Mouse (Mus musculus): ENCODE results near the gene Pigo. TPM values are rescaled to one million over a fixed set of nuclear protein-coding genes. Genes with fewer than 3 reads are reported as not detected.
"Not testable (repeated sequence)": the region's sequence is repeated elsewhere in the genome, so short reads cannot be mapped to it uniquely, and the experiment has no call there.

The Pigo gene
- total and polyA plus RNA-seq, 2 experiments from 2014 or later, result 22.1 to 27.7 TPM

DNA sequence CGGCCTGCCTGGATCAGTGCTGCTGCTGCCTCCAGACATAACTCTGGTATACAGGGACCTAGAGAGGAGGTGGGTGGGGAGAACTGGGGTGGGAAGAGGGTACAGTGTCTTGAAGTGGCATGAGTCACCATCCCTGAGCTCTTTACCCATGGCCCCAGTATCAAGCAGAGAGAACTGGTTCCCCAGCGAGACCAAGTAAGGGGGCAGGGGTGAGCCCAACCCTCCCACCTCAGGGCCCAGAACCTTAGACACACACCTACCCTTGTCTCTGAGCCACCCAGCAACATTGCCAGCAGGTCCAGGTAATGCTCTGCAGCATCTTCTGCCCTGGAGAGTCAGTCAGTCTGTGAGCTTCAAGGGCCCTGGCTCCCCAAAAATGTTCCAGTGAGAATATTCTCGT is 20.7 kb downstream of the Pigo start:
- Histone ChIP-seq H3K4me3 (ENCODE audit: low read length) (no peak overlapping the region), H3K27ac (no peak overlapping the region), H3K4me1 (ENCODE audit: insufficient read depth, low read length) (no peaks in the 10 kb centered on the region), H3K36me3 (ENCODE audit: insufficient read depth, low read length) (no peaks in the 10 kb centered on the region), H3K9ac (replicated peaks; ENCODE audit: low read length) (no peak overlapping the region), H3K27me3 (ENCODE audit: insufficient read depth, low read length) (no peaks in the 10 kb centered on the region), H3K9me3 (ENCODE audit: low read length) (no peaks in the 10 kb centered on the region), H3K4me2 (ENCODE audit: low read depth, low read length) (no peak overlapping the region)
- ATAC-seq (no peak), DNase-seq (ENCODE audit: low spot score) (no peak)
- WGBS, result 96% methylated on average over 3 of the region's 3 CpGs
- TF ChIP-seq CTCF (IDR thresholded peaks at IDR 0.05; ENCODE audit: low read depth), result no peak

DNA sequence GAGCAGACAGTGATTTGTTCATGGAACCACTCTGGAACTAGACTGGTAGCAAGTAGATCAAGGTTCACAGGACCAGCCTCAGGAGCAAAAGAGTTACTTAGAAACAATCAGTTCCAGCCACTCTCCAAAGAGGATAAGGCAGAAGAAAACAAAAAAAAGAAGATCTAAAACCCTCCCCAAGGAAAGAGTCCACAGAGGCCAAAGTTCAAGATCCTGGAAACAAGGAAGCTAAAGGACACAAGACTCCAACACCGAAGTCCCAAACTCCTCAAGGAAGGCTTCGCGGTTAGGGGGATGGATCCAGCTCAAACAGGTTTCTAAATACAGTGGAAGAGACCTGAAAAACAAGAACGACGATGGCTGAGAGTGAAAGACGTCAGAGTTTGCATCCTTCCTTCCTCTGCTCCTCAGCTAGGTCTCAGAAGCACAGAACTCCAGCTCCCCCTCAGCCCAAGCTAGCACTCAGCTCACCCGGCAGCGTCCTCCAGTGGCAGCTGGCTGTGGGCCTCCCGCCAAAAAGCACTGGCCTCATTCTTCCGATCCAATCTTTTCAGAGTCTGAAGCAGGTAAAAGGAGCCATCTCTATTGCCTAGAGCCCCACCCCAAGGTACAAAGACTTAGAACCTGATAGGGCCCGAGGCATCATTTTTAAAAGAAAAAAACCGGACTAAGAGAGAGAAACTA is 22.7 kb downstream of the Pigo start:
- Histone ChIP-seq H3K27me3 (ENCODE audit: insufficient read depth, low read length) (no peaks in the 10 kb centered on the region), H3K4me3 (ENCODE audit: low read length) (no peak overlapping the region), H3K4me2 (ENCODE audit: low read depth, low read length) (no peak overlapping the region), H3K9ac (replicated peaks; ENCODE audit: low read length) (no peak overlapping the region), H3K27ac (no peak overlapping the region), H3K36me3 (ENCODE audit: insufficient read depth, low read length) (no peaks in the 10 kb centered on the region), H3K4me1 (ENCODE audit: insufficient read depth, low read length) (peaks cover 11% of the 10 kb centered on the region), H3K9me3 (ENCODE audit: low read length) (no peaks in the 10 kb centered on the region)
- no peak for DNase-seq (ENCODE audit: low spot score)
- TF ChIP-seq CTCF (IDR thresholded peaks at IDR 0.05; ENCODE audit: low read depth), result no peak
- no peak for ATAC-seq
- 76% methylated on average over 12 of the region's 12 CpGs for WGBS

GRCm38 (mm10) chr4:43001272-43001671 is 24.3 kb downstream of the Pigo start:
- H3K36me3 ChIP-seq (ENCODE audit: insufficient read depth, low read length), result no peaks in the 10 kb centered on the region
- ATAC-seq, result no peak
- 90% methylated on average over 2 of the region's 2 CpGs for WGBS
- no peaks in the 10 kb centered on the region for H3K9me3 ChIP-seq (ENCODE audit: low read length)
- H3K4me1 ChIP-seq (ENCODE audit: insufficient read depth, low read length), result peaks cover 16% of the 10 kb centered on the region
- no peak overlapping the region for H3K4me2 ChIP-seq (ENCODE audit: low read depth, low read length)
- TF ChIP-seq CTCF (IDR thresholded peaks at IDR 0.05; ENCODE audit: low read depth), result no peak
- H3K4me3 ChIP-seq (ENCODE audit: low read length), result no peak overlapping the region
- H3K27ac ChIP-seq, result peak overlapping the region; percentile 73
- H3K9ac ChIP-seq (replicated peaks; ENCODE audit: low read length), result no peak overlapping the region
- H3K27me3 ChIP-seq (ENCODE audit: insufficient read depth, low read length), result no peaks in the 10 kb centered on the region
- no peak for DNase-seq (ENCODE audit: low spot score)

DNA sequence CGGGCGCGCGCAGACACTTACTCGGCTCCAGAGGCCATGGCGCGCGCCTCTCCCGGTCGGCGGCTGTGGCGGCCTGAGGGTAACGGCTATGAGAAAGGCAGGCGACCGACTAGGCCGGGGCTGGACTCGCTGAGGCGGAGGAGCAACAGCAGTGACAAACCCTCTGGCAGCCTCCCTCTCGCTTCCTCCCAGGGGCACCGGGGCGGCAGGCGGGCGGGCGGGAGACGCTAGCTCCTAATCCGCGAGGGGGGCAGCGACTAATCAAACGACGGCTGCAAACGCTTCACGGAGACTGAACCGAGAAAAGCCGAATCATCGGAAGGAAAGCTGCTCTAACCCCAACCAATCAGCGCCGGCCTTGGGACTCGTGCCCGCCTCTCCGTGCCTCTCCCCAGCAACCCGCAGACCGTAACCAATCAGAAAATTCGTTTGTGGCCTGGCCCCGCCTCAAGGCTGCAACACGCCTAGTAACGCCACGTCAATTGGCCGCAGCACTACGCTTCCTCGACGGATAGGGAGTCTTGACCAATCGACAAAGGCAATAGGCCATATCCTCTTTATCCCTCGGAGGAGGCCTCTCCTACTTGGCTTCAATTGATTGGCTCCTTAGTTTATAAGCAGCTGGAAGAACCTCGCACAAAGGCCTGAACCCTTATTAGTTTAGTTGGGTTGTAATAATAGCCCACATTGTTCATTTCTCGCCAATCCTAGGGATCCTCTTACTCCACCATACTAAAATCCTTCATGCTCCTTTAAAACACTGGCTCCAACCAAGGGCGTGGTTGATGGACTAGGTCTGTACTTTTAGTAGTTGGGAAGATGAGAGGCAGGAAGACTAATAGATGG is 25.3 kb downstream of the Pigo start, which contains the start of gene Vcp:
Gene Vcp (minus strand): TSS at position 367 of the 846 bp plus-strand sequence.
- Histone ChIP-seq H3K9ac (replicated peaks; ENCODE audit: low read length) (peak within 1 kb of the TSS; percentile 97), H3K4me2 (ENCODE audit: low read depth, low read length) (peak within 1 kb of the TSS; percentile 93), H3K27ac (peak within 1 kb of the TSS; percentile 99), H3K4me3 (ENCODE audit: low read length) (peak within 1 kb of the TSS; percentile 96), H3K4me1 (ENCODE audit: insufficient read depth, low read length) (peaks cover 16% of the 10 kb centered on the region)
- DNase-seq (ENCODE audit: low spot score) (peak; percentile 99), ATAC-seq (peak; percentile 99)
- 1% methylated on average over 46 of the region's 56 CpGs for WGBS
- not testable (repeated sequence) for H3K9me3 ChIP-seq (ENCODE audit: low read length); H3K36me3 ChIP-seq (ENCODE audit: insufficient read depth, low read length); H3K27me3 ChIP-seq (ENCODE audit: insufficient read depth, low read length)

DNA sequence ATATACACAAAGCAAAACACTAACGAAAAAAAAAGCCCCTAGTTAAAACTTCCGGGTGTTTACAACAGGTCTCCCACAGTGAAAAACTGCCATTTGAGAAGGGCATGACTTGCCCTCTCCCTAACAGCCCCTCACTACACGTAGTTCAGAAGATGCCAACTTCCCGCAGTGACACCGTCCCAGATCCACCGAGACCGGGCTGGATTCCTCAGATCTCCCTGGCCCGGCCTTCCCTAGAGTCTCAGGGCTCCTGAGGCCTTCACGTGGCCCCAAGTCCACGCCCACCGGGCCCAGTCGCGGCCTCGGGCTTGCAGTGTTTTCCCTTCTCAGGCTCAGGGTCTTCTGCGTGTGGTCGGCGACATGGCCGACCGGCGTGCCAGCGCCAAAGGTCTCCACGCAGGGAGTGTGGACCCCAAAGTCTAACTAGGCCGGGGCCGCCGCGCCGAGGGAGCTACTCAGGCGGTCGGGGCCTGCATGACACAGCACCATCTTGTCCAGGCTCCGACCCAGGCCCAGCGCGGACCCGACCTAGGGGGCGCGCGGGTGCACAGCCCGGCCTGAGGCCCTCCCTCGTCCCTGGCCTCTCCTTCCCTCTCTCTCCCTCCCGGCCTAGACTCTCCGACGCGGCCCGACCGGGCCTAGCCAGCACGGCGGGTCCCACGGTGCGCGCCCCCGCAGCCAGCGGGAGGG is 26.0 kb downstream of the Pigo start:
- TF ChIP-seq CTCF (IDR thresholded peaks at IDR 0.05; ENCODE audit: low read depth), result peak; percentile 34
- peaks cover 16% of the 10 kb centered on the region for H3K4me1 ChIP-seq (ENCODE audit: insufficient read depth, low read length)

DNA sequence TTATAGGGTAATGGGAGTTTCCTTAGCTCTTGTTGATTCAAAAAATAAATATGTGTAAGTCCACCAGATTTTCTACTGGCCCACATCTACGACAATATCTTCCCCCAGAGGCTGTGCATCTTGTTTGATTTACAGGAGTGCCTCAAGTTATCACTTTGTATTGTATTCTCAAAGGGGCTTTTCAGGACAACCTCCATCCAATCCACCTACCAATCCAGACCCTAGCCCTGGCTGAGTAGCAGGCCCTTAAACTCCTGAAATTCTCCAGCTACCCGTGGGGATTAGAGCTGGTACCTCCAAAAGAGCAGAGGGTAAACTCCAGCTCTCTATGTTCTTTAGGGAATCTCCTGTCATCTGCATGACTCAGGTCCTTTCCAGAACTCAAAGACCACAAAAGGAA is 27.6 kb downstream of the Pigo start:
- Histone ChIP-seq H3K4me3 (ENCODE audit: low read length) (peak overlapping the region; percentile 96; the same call in 1 of the 2 replicates), H3K27ac (no peak overlapping the region), H3K4me2 (ENCODE audit: low read depth, low read length) (peak overlapping the region; percentile 93), H3K9ac (replicated peaks; ENCODE audit: low read length) (0 out of 2 replicates have a peak overlapping the region, but pooled peaks have one; percentile 97), H3K27me3 (ENCODE audit: insufficient read depth, low read length) (no peaks in the 10 kb centered on the region), H3K36me3 (ENCODE audit: insufficient read depth, low read length) (peaks cover 23% of the 10 kb centered on the region), H3K9me3 (ENCODE audit: low read length) (no peaks in the 10 kb centered on the region), H3K4me1 (ENCODE audit: insufficient read depth, low read length) (peaks cover 16% of the 10 kb centered on the region)
- DNase-seq (ENCODE audit: low spot score), result no peak
- ATAC-seq, result no peak
- TF ChIP-seq CTCF (IDR thresholded peaks at IDR 0.05; ENCODE audit: low read depth), result no peak
- WGBS, result 71% methylated on average over 2 of the region's 2 CpGs

More for the DNA sequence above, 26.0 kb downstream of the Pigo start:
- Histone ChIP-seq H3K27me3 (ENCODE audit: insufficient read depth, low read length) (no peaks in the 10 kb centered on the region), H3K4me2 (ENCODE audit: low read depth, low read length) (peak overlapping the region; percentile 93), H3K27ac (peak overlapping the region; percentile 99), H3K36me3 (ENCODE audit: insufficient read depth, low read length) (peaks cover 7% of the 10 kb centered on the region; the same call in 1 of the 2 replicates), H3K9ac (replicated peaks; ENCODE audit: low read length) (peak overlapping the region; percentile 97), H3K4me3 (ENCODE audit: low read length) (peak overlapping the region; percentile 96), H3K9me3 (ENCODE audit: low read length) (no peaks in the 10 kb centered on the region)
- under 1% methylated on average over 50 of the region's 51 CpGs for WGBS
- DNase-seq (ENCODE audit: low spot score) (peak; percentile 77), ATAC-seq (peak; percentile 68)
